Mouse (Mus musculus): ENCODE measurements around the gene Slc38a4. TPM values are rescaled to one million over a fixed set of nuclear protein-coding genes. Genes with fewer than 3 reads are reported as not detected.

Gene Slc38a4
- polyA plus RNA-seq, 1 experiment from 2014 or later, result 20.5 TPM

Other genes with a start within 250 kb of the Slc38a4 start
- 3.9 and 5.1 TPM in 2 replicates for gene Pced1b, start 191.2 kb upstream of the Slc38a4 start, polyA plus RNA-seq (2014; fragmentation: Nextera tagmentation; extraction: Ambion mirVana)
- 3.4 and 4.3 TPM in 2 replicates for gene Amigo2, start 191.3 kb upstream of the Slc38a4 start, polyA plus RNA-seq (2014; fragmentation: Nextera tagmentation; extraction: Ambion mirVana)